Comparison of ENCODE assay signal across 28 mouse cellular contexts in the genomic region with DNA sequence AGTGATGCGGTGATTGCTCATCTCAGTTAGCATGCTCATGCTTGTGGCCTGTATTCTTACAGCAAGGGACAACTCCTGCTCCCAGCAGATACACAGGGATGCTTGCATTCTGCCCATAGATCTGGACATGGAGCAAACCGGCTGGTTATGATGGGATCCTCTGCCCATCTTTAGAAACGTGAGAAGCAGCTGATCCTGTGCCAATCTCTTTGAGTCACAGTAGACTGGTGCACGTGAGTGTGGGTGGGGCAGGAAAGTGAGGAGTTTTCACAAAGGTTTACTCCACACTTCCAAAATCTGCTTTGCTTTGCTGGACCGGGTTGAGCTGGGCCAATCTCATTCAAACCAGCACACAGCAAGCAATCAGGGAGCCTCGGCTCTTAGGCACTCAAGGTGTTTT.
"Had no signal": no experiment of that assay in that cellular context is flagged by ENCODE, and none has a peak within 500 bp of the region (broad histone marks: within the 10 kb centered on the region; RNA-seq: fewer than 3 reads in every experiment).

No protein-coding gene starts in this region.

- H3K27me3 ChIP-seq: heart, embryonic 13.5 days; heart, embryonic 15.5 days; hindbrain, embryonic 13.5 days; hindbrain, embryonic 15.5 days; kidney, embryonic 15.5 days; limb, embryonic 13.5 days; limb, embryonic 15.5 days; liver, embryonic 12.5 days had no signal

- H3K4me3 ChIP-seq: gastrocnemius, adult 2 months; heart, adult 2 months; heart, embryonic 13.5 days; heart, embryonic 15.5 days; hindbrain, embryonic 13.5 days; hindbrain, embryonic 15.5 days; kidney, embryonic 15.5 days; limb, embryonic 13.5 days; limb, embryonic 15.5 days; liver, embryonic 12.5 days had no signal

- ATAC-seq: hindbrain, postnatal 0 days; intestine, embryonic 16.5 days; liver, embryonic 12.5 days had no signal

- DNase-seq: gastrocnemius, adult 2 months; gastrocnemius, postnatal 10 days; gastrocnemius, postnatal 36 days; heart, adult 11 months; heart, adult 2 months; heart, postnatal 14 days; heart, postnatal 36 days; kidney, adult 11 months; kidney, adult 2 months; kidney, adult 9 months; kidney, postnatal 14 days; kidney, postnatal 36 days; layer of hippocampus, adult 9-11 months; layer of hippocampus, postnatal 36 days; left cerebral cortex, postnatal 4 days had no signal

- H3K36me3 ChIP-seq: heart, embryonic 13.5 days; heart, embryonic 15.5 days; hindbrain, embryonic 13.5 days; hindbrain, embryonic 15.5 days; kidney, embryonic 15.5 days; limb, embryonic 13.5 days; limb, embryonic 15.5 days; liver, embryonic 12.5 days had no signal

- H3K4me1 ChIP-seq: heart, embryonic 13.5 days; heart, embryonic 15.5 days; hindbrain, embryonic 13.5 days; hindbrain, embryonic 15.5 days; kidney, embryonic 15.5 days; limb, embryonic 13.5 days; limb, embryonic 15.5 days; liver, embryonic 12.5 days had no signal

- H3K9ac ChIP-seq: heart, embryonic 13.5 days; heart, embryonic 15.5 days; hindbrain, embryonic 13.5 days; hindbrain, embryonic 15.5 days; kidney, embryonic 15.5 days; limb, embryonic 13.5 days; limb, embryonic 15.5 days; liver, embryonic 12.5 days; liver, embryonic 14.5 days had no signal

- H3K9me3 ChIP-seq: heart, embryonic 13.5 days; heart, embryonic 15.5 days; hindbrain, embryonic 13.5 days; hindbrain, embryonic 15.5 days; kidney, embryonic 15.5 days; limb, embryonic 13.5 days; limb, embryonic 15.5 days; liver, embryonic 12.5 days had no signal

- H3K4me2 ChIP-seq: heart, embryonic 11.5 days; heart, embryonic 13.5 days; heart, embryonic 15.5 days; hindbrain, embryonic 13.5 days; hindbrain, embryonic 15.5 days; kidney, embryonic 15.5 days; limb, embryonic 13.5 days; limb, embryonic 15.5 days; liver, embryonic 12.5 days had no signal

- H3K27ac ChIP-seq: gastrocnemius, adult 2 months; heart, adult 2 months; heart, embryonic 13.5 days; heart, embryonic 15.5 days; hindbrain, embryonic 13.5 days; hindbrain, embryonic 15.5 days; hindbrain, postnatal 0 days; kidney, embryonic 15.5 days; kidney, postnatal 0 days; limb, embryonic 13.5 days; limb, embryonic 15.5 days; liver, embryonic 12.5 days; liver, embryonic 14.5 days had no signal
